Mouse (Mus musculus): ENCODE measurements around the gene Fktn. TPM values are rescaled to one million over a fixed set of nuclear protein-coding genes. Genes with fewer than 3 reads are reported as not detected.
A peak's percentile ranks its signal among the peaks of the same experiment; 100 is the strongest.
"Not testable (repeated sequence)": the region's sequence is repeated elsewhere in the genome, so short reads cannot be mapped to it uniquely, and the experiment has no call there.

Fktn gene
- polyA plus RNA-seq, 1 experiment from 2014 or later = 6.0 TPM

DNA sequence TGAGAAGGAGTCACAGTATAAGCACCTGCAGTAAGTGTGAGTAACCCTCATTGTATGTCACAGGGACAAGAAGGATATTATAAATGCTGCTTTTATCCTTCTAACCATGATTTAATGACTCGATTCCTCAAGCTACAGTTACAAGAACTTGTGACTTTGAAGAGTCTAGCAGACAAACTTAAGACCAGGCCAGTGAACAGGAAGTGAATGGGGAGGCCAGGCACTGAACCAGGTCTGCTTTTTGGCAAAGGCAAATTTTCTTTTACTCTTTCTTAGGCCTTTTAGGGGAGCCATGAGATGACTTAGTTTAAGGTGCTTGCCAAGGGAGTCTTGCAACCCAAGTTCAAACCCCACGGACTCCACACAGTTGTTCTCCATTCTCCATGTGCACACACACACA, 81.9 kb downstream of the Fktn start:
- no peak for TF ChIP-seq CTCF (IDR thresholded peaks at IDR 0.05)
- DNase-seq (ENCODE audit: low read depth, low spot score) = no peak
- in situ Hi-C loops (cut with MboI; ENCODE audit: low pct_unique_long_range_greater_than_20kb) = no loop called here
- POLR2A ChIA-PET = no interaction called here
- CTCF ChIA-PET = interaction anchor here (1.2 kb wide), 1 partner anchor 12 kb away, joined by 3 read pairs; no protein-coding TSS in a partner anchor
- ATAC-seq = no peak
- no peaks in the 10 kb centered on the region for H3K27me3 ChIP-seq

GRCm38 (mm10) chr4:53796865-53797772, 83.3 kb downstream of the Fktn start:
- no peak for TF ChIP-seq CTCF (IDR thresholded peaks at IDR 0.05)
- ChIA-PET CTCF (interaction anchor here (0.6 to 1.9 kb wide), 2 partner anchors 13 to 1003 kb away, joined by 3 to 5 read pairs; no protein-coding TSS in a partner anchor), POLR2A (no interaction called here)
- no peak for DNase-seq (ENCODE audit: low read depth, low spot score)
- H3K27me3 ChIP-seq = no peaks in the 10 kb centered on the region
- no peak for ATAC-seq
- in situ Hi-C loops (cut with MboI; ENCODE audit: low pct_unique_long_range_greater_than_20kb) = no loop called here

- in situ Hi-C loops (cut with MboI; ENCODE audit: low pct_unique_long_range_greater_than_20kb) = no loop called here
- ChIA-PET POLR2A (no interaction called here), CTCF (interaction anchor here (1.9 kb wide), 1 partner anchor 15 kb away, joined by 5 read pairs; no protein-coding TSS in a partner anchor)
- H3K27me3 ChIP-seq = no peaks in the 10 kb centered on the region
- DNase-seq (ENCODE audit: low read depth, low spot score) (no peak), ATAC-seq (no peak)
- TF ChIP-seq CTCF (IDR thresholded peaks at IDR 0.05) = no peak
Measured at GRCm38 (mm10) chr4:53798896-53799676, 85.3 kb downstream of the Fktn start.

GRCm38 (mm10) chr4:53799753-53800152, 86.0 kb downstream of the Fktn start:
- no peak for TF ChIP-seq CTCF (IDR thresholded peaks at IDR 0.05)
- ChIA-PET CTCF (no interaction called here), POLR2A (no interaction called here)
- in situ Hi-C loops (cut with MboI; ENCODE audit: low pct_unique_long_range_greater_than_20kb) = no loop called here
- ATAC-seq (no peak), DNase-seq (ENCODE audit: low read depth, low spot score) (no peak)
- no peaks in the 10 kb centered on the region for H3K27me3 ChIP-seq

- in situ Hi-C loops (cut with MboI; ENCODE audit: low pct_unique_long_range_greater_than_20kb) = not testable (repeated sequence)
Measured at GRCm38 (mm10) chr4:53803674-53804073, 89.9 kb downstream of the Fktn start.

DNA sequence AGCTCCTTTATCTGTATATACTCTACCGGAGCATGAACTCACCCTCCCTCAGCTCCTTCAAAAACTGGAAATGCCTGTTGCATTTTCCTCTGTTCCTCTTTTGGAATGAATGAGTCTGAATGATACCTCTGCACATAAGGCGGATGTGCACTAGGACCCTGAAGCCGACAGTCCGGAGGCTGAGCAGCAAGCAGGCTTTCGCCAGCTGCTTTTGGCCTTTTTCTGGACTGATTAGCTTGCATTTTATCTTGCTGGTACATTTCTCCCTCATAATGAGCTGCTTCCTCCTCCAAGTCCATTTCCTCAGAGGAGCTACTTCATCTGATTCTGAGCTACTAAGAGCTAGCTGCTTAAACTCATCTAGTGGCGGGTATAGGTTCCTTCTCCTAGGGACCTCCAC, 92.6 kb downstream of the Fktn start:
- H3K27me3 ChIP-seq; in situ Hi-C loops (cut with MboI; ENCODE audit: low pct_unique_long_range_greater_than_20kb); DNase-seq (ENCODE audit: low read depth, low spot score); POLR2A ChIA-PET; CTCF ChIA-PET; ATAC-seq: not testable (repeated sequence)

More at GRCm38 (mm10) chr4:53803674-53804073, 89.9 kb downstream of the Fktn start:
- DNase-seq (ENCODE audit: low read depth, low spot score); H3K27me3 ChIP-seq; POLR2A ChIA-PET; CTCF ChIA-PET; ATAC-seq: not testable (repeated sequence)

- no peaks in the 10 kb centered on the region for H3K27me3 ChIP-seq
- CTCF ChIA-PET = no interaction called here
- POLR2A ChIA-PET = no interaction called here
- in situ Hi-C loops (cut with MboI; ENCODE audit: low pct_unique_long_range_greater_than_20kb) = no loop called here
- ATAC-seq (no peak), DNase-seq (ENCODE audit: low read depth, low spot score) (no peak)
- TF ChIP-seq CTCF (IDR thresholded peaks at IDR 0.05) = no peak
Measured at GRCm38 (mm10) chr4:53818320-53818719, 104.5 kb downstream of the Fktn start.

DNA sequence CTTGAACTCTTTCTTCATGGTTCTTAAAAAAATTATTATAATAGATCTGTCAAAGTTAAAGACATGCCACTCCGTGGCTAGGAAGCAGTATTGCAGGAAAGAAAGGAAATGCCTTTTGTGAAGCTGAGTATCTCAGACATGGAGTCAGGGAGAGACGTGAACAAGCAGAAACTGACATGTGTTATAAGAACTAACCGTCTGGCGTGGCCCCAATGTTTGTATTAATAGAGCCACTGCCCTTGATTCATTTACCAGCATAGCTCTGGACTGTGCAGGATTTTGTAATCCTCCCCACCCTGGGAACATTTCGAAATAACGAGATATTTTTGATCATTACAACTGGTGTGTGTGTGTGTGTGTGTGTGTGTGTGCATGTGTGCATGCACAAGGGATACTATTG, 109.9 kb downstream of the Fktn start:
- no peak for DNase-seq (ENCODE audit: low read depth, low spot score)
- ChIA-PET POLR2A (no interaction called here), CTCF (interaction anchor here (1.1 kb wide), 1 partner anchor 22 kb away, joined by 3 read pairs; no protein-coding TSS in a partner anchor)
- no peak for TF ChIP-seq CTCF (IDR thresholded peaks at IDR 0.05)
- in situ Hi-C loops (cut with MboI; ENCODE audit: low pct_unique_long_range_greater_than_20kb) = no loop called here
- ATAC-seq = no peak
- H3K27me3 ChIP-seq = no peaks in the 10 kb centered on the region

DNA sequence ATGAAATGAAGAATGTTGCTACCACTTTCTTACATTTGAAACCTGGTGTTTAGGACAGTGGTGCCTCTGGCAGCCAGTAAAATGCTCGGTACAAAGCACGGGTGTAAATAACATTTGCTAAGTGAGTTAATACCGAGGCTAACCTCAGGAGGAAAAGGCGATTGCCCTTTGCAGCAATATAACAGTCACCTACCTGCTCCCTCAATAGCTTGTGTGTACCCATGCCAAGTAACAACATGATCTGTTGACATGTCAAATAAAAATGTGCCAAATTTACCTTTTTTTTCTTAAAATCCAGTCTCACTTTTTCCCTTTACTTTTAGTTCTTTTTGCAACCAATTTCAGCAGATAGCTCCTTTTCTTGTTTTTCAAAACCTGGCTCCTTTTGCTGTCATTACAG, 111.0 kb downstream of the Fktn start:
- DNase-seq (ENCODE audit: low read depth, low spot score) = no peak
- TF ChIP-seq CTCF (IDR thresholded peaks at IDR 0.05) = no peak
- POLR2A ChIA-PET = no interaction called here
- in situ Hi-C loops (cut with MboI; ENCODE audit: low pct_unique_long_range_greater_than_20kb) = no loop called here
- ATAC-seq = no peak
- H3K27me3 ChIP-seq = no peaks in the 10 kb centered on the region
- CTCF ChIA-PET = interaction anchor here (1.1 kb wide), 1 partner anchor 20 kb away, joined by 3 read pairs; no protein-coding TSS in a partner anchor

- no peak for DNase-seq (ENCODE audit: low read depth, low spot score)
- CTCF ChIA-PET = no interaction called here
- POLR2A ChIA-PET = no interaction called here
- in situ Hi-C loops (cut with MboI; ENCODE audit: low pct_unique_long_range_greater_than_20kb) = no loop called here
- H3K27me3 ChIP-seq = no peaks in the 10 kb centered on the region
- TF ChIP-seq CTCF (IDR thresholded peaks at IDR 0.05) = peak; percentile 14
- ATAC-seq = peak; percentile 87
Measured at GRCm38 (mm10) chr4:53825821-53826605, 112.2 kb downstream of the Fktn start, which contains the start of gene Tmem38b. Gene Tmem38b, plus strand, starts transcription at chr4:53826045.
